ENCODE assay signal across 22 mouse cellular contexts in the genomic region with DNA sequence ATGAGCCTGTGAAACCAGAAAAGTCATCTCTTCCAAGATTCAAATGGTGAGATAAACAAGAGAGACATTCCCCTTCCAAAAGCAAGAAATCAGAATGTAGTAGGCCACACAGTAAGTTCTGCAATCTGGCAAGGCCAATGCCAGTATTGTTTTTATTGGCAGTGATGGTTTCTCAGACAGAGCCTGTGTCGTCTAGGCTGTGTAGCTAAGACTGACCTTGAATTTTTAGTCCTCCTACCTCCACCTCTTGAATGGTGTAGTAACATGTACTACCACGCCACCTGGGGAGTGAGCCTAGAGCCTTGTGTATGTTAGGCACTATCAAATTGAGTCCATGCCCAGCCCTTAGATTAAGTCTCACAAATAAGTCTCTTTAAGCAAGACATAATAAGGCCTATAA. TPM values are rescaled to one million over a fixed set of nuclear protein-coding genes. Genes with fewer than 3 reads are reported as not detected.
A peak's percentile ranks its signal among the peaks of the same experiment; 100 is the strongest.
DNase-seq lines count a peak whose midpoint lies in the region; ATAC-seq and TF ChIP-seq lines count a peak whose summit lies in the region.
"Had no signal": no experiment of that assay in that cellular context is flagged by ENCODE, and none has a peak within 500 bp of the region (broad histone marks: within the 10 kb centered on the region; RNA-seq: fewer than 3 reads in every experiment).

No protein-coding gene starts in this region.

- no peak overlapping the region for H3K27ac ChIP-seq in intestine, embryonic 14.5 days (ENCODE audit: low read depth)
- no peak overlapping the region for H3K27ac ChIP-seq in intestine, postnatal 0 days (ENCODE audit: low read depth, low read length)
- H3K27ac ChIP-seq: embryonic facial prominence, embryonic 12.5 days; embryonic facial prominence, embryonic 15.5 days; forebrain, embryonic 12.5 days; forebrain, embryonic 15.5 days; heart, embryonic 13.5 days; hindbrain, embryonic 15.5 days; intestine, embryonic 15.5 days had no signal

- no peak for ATAC-seq in intestine, embryonic 14.5 days (replicated peaks; ENCODE audit: low FRiP score, low TSS enrichment, low read depth)
- ATAC-seq in intestine, postnatal 0 days, result no peak
- ATAC-seq: CD4-positive, CD25-positive, alpha-beta regulatory T cell, adult 4 months; forebrain, embryonic 15.5 days; intestine, embryonic 15.5 days had no signal

- no peak overlapping the region for H3K4me3 ChIP-seq in intestine, embryonic 14.5 days (ENCODE audit: low read depth, low read length)
- H3K4me3 ChIP-seq in intestine, postnatal 0 days (ENCODE audit: low read depth, low read length), result no peak overlapping the region
- H3K4me3 ChIP-seq: embryonic facial prominence, embryonic 12.5 days; embryonic facial prominence, embryonic 15.5 days; forebrain, embryonic 12.5 days; forebrain, embryonic 15.5 days; heart, embryonic 13.5 days; hindbrain, embryonic 15.5 days; intestine, embryonic 15.5 days had no signal

- intact Hi-C loops in gastrocnemius, postnatal 36 days (cut with DNase I), result no loop called here

- H3K27me3 ChIP-seq in intestine, embryonic 14.5 days (replicated peaks; ENCODE audit: control insufficient read depth, insufficient read depth, low read length), result no peaks in the 10 kb centered on the region
- no peaks in the 10 kb centered on the region for H3K27me3 ChIP-seq in intestine, postnatal 0 days (replicated peaks; ENCODE audit: control insufficient read depth, insufficient read depth, low read length)
- H3K27me3 ChIP-seq: embryonic facial prominence, embryonic 12.5 days; embryonic facial prominence, embryonic 15.5 days; forebrain, embryonic 12.5 days; forebrain, embryonic 15.5 days; heart, embryonic 13.5 days; hindbrain, embryonic 15.5 days; intestine, embryonic 15.5 days had no signal

- no peaks in the 10 kb centered on the region for H3K4me1 ChIP-seq in intestine, embryonic 14.5 days (replicated peaks; ENCODE audit: control insufficient read depth, insufficient read depth, low read length)
- H3K4me1 ChIP-seq in intestine, postnatal 0 days (replicated peaks; ENCODE audit: control insufficient read depth, insufficient read depth, low read length), result no peaks in the 10 kb centered on the region
- H3K4me1 ChIP-seq: embryonic facial prominence, embryonic 12.5 days; embryonic facial prominence, embryonic 15.5 days; forebrain, embryonic 12.5 days; forebrain, embryonic 15.5 days; hindbrain, embryonic 15.5 days; intestine, embryonic 15.5 days had no signal

- peak; percentile 9 for DNase-seq in intestine, embryonic 14.5 days (ENCODE audit: low spot score)
- peak; percentile 8 for DNase-seq in ovary, adult 18-20 months (ENCODE audit: low spot score)
- DNase-seq in ovary, postnatal 14 days (ENCODE audit: low spot score), result no peak
- peak; percentile 57 for DNase-seq in gonadal fat pad, adult 2 months (ENCODE audit: low read depth)
- no peak for DNase-seq in gastrocnemius, postnatal 36 days
- DNase-seq: adrenal gland, postnatal 14 days; cerebellum, adult 11 months; cerebellum, adult 2 months; cerebellum, adult 9-11 months; cerebellum, postnatal 25 days; gastrocnemius, postnatal 25 days; heart, postnatal 14 days; heart, postnatal 4 days had no signal

- no peaks in the 10 kb centered on the region; the same call in 1 of the 2 replicates for H3K36me3 ChIP-seq in intestine, embryonic 14.5 days (ENCODE audit: control insufficient read depth, insufficient read depth, low read length)
- H3K36me3 ChIP-seq in intestine, postnatal 0 days (ENCODE audit: control insufficient read depth, insufficient read depth), result peaks cover 5% of the 10 kb centered on the region; the same call in 1 of the 2 replicates
- H3K36me3 ChIP-seq: intestine, embryonic 15.5 days had no signal

- no peak overlapping the region for H3K9ac ChIP-seq in intestine, embryonic 14.5 days (ENCODE audit: low read length)
- no peak overlapping the region for H3K9ac ChIP-seq in intestine, postnatal 0 days (ENCODE audit: low read depth, low read length)
- H3K9ac ChIP-seq: embryonic facial prominence, embryonic 12.5 days; embryonic facial prominence, embryonic 15.5 days; forebrain, embryonic 12.5 days; forebrain, embryonic 15.5 days; heart, embryonic 13.5 days; hindbrain, embryonic 15.5 days; intestine, embryonic 15.5 days had no signal

- no peak overlapping the region for H3K4me2 ChIP-seq in intestine, embryonic 14.5 days (ENCODE audit: low read length)
- no peak overlapping the region for H3K4me2 ChIP-seq in intestine, postnatal 0 days (replicated peaks; ENCODE audit: low read depth)
- H3K4me2 ChIP-seq: embryonic facial prominence, embryonic 12.5 days; embryonic facial prominence, embryonic 15.5 days; forebrain, embryonic 12.5 days; forebrain, embryonic 15.5 days; heart, embryonic 13.5 days; hindbrain, embryonic 15.5 days; intestine, embryonic 15.5 days had no signal

- WGBS in intestine, embryonic 14.5 days, result 90% methylated on average over 2 of the region's 2 CpGs
- WGBS in intestine, postnatal 0 days, result 84% methylated on average over 2 of the region's 2 CpGs

- H3K9me3 ChIP-seq in intestine, embryonic 14.5 days (ENCODE audit: control insufficient read depth, low read length), result no peaks in the 10 kb centered on the region
- no peaks in the 10 kb centered on the region for H3K9me3 ChIP-seq in intestine, postnatal 0 days (ENCODE audit: control insufficient read depth)
- H3K9me3 ChIP-seq: embryonic facial prominence, embryonic 12.5 days; embryonic facial prominence, embryonic 15.5 days; forebrain, embryonic 12.5 days; forebrain, embryonic 15.5 days; heart, embryonic 13.5 days; hindbrain, embryonic 15.5 days; intestine, embryonic 15.5 days had no signal

- no peak for TF ChIP-seq CTCF in intestine, postnatal 0 days (IDR thresholded peaks at IDR 0.05; ENCODE audit: low read depth)

RNA-seq across cellular contexts. Expression of a gene that starts 32.7 kb away (rescaled TPM):
- 4.9 and 5.5 TPM in 2 replicates for polyA plus RNA-seq in intestine, embryonic 14.5 days (2014; fragmentation: Nextera tagmentation; extraction: Ambion mirVana)
- 21.1 and 21.3 TPM in 2 replicates for polyA plus RNA-seq in intestine, postnatal 0 days (2015; fragmentation: Nextera tagmentation; extraction: Ambion mirVana)
- 17.6 and 19.9 TPM in 2 replicates for polyA plus RNA-seq in gonadal fat pad, adult 2 months (2012; rRNA removed)
- total RNA-seq in gastrocnemius, postnatal 36 days (2021), result 1 to 10 TPM; 3.1 to 3.2 TPM

RNA-seq across cellular contexts. Expression of a gene that starts 36.3 kb away (rescaled TPM):
- 43.9 and 45.6 TPM in 2 replicates for polyA plus RNA-seq in intestine, embryonic 14.5 days (2014; fragmentation: Nextera tagmentation; extraction: Ambion mirVana)
- 38.3 and 43.2 TPM in 2 replicates for polyA plus RNA-seq in intestine, postnatal 0 days (2015; fragmentation: Nextera tagmentation; extraction: Ambion mirVana)
- polyA plus RNA-seq in gonadal fat pad, adult 2 months (2012; rRNA removed), result 9.4 and 11.1 TPM in 2 replicates
- total RNA-seq in gastrocnemius, postnatal 36 days (2021), result 10 to 100 TPM; 23.6 to 28.8 TPM

RNA-seq across cellular contexts. Expression of a gene that starts 43.8 kb away (rescaled TPM):
- polyA plus RNA-seq in intestine, embryonic 14.5 days (2014; fragmentation: Nextera tagmentation; extraction: Ambion mirVana), result 37.3 and 42.5 TPM in 2 replicates
- polyA plus RNA-seq in intestine, postnatal 0 days (2015; fragmentation: Nextera tagmentation; extraction: Ambion mirVana), result 6.7 and 8.5 TPM in 2 replicates
- polyA plus RNA-seq in gonadal fat pad, adult 2 months (2012; rRNA removed), result 4.3 and 5.9 TPM in 2 replicates
- total RNA-seq in gastrocnemius, postnatal 36 days (2021), result 10 to 100 TPM; 16.7 to 18.4 TPM

Comparison
In these comparisons a context has a peak if more than half of its experiments do, and no peak if none do; other contexts are left out.
1. DNase-seq: peak in intestine, embryonic 14.5 days (single experiment), ovary, adult 18-20 months (single experiment) and gonadal fat pad, adult 2 months (single experiment); none in ovary, postnatal 14 days (single experiment) and gastrocnemius, postnatal 36 days (0 of 2).